Mouse (Mus musculus): ENCODE results near the gene Scfd1. TPM values are rescaled to one million over a fixed set of nuclear protein-coding genes. Genes with fewer than 3 reads are reported as not detected.

Scfd1 gene
- 10 to 100 TPM; 14.4 to 17.8 TPM for total RNA-seq (2021)
- long read RNA-seq, experiment 1, transcript Scfd1-201 (25 exons, 2,096 nt) = major isoform, 6 of 11 reads
- long read RNA-seq, experiment 1, partial matches to known transcripts = 0 of 11 reads
- long read RNA-seq, experiment 1, other reads (novel, unspliced or antisense) = 5 of 11 reads
- long read RNA-seq, experiment 2, transcript Scfd1-201 (25 exons, 2,096 nt) = major isoform, 10 of 16 reads
- long read RNA-seq, experiment 2, partial matches to known transcripts = 5 of 16 reads
- long read RNA-seq, experiment 2, other reads (novel, unspliced or antisense) = 1 of 16 reads

GRCm38 (mm10) chr12:51377003-51377887 is at the start of gene Scfd1:
Gene Scfd1 (plus strand): TSS chr12:51377510.
- DNase-seq = peak; percentile 86 to 89

DNA sequence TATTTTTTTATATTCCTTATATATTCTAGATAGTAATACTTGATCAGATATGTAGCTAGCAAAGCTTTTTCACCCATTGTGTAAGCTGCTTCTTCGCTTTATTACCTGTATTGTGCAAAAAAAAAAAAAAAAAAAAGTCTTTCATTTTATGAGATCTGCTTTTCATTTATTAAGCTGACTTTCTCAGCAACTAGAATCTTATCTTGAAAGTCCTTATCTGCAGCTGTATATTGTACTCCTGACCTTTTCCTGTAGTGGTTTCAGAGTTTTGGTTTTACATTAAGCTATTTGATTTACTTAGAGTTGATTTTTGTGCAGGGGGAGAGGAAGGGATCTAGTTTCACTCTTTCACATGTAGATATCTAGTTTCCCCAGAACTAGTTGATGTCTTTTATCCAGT is 40.3 kb upstream of the Scfd1 start:
- intact Hi-C loops (cut with DNase I) = no loop called here

More at GRCm38 (mm10) chr12:51377003-51377887, at the start of gene Scfd1:
- intact Hi-C loops (cut with DNase I) = no loop called here

DNA sequence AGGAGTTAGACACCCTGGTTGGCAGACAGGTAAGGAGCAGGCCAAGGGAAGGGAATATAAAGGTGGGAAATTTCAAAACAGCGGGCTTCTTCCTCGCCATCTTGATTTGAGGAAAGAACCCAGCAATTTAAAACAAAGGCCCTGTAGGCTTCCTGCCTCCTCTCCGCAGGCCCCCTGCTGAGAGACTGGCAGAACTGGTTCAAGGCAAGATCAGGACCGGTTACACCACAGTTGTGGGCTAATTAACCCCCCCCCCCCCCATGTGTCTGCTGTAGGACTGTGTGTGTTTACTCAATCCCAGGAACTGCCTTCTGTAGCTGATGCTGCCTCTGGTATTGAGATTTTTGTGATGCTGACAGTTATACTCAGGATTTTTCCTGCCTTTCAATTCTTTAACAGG is 31.2 kb upstream of the Scfd1 start:
- intact Hi-C loops (cut with DNase I) = no loop called here
- DNase-seq = no peak

More for the DNA sequence above, 40.3 kb upstream of the Scfd1 start:
- DNase-seq = no peak

GRCm38 (mm10) chr12:51347988-51348697 is 29.2 kb upstream of the Scfd1 start, which contains the start of gene G2e3:
Gene G2e3 (plus strand): TSS chr12:51348061.
- peak; percentile 75 to 85 for DNase-seq
- intact Hi-C loops (cut with DNase I) = no loop called here

DNA sequence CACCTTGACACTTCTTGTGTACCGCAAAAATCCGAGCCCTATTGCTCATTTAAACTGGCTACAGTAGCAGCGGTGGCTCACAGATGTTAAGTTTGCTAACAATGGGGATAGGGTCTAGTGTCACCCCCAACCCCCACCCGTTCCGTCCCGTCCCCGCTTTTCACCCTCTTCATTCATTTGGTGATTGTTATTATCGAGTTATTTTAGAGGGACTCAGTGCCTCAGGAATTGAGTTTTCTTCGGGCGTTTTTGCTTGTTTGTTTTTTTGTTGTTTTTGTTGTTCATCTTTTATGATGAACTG is 28.7 kb upstream of the Scfd1 start:
- no peak for DNase-seq
- intact Hi-C loops (cut with DNase I) = no loop called here

- no peak for DNase-seq
- intact Hi-C loops (cut with DNase I) = no loop called here
Observed at GRCm38 (mm10) chr12:51355296-51355695, 22.0 kb upstream of the Scfd1 start.

DNA sequence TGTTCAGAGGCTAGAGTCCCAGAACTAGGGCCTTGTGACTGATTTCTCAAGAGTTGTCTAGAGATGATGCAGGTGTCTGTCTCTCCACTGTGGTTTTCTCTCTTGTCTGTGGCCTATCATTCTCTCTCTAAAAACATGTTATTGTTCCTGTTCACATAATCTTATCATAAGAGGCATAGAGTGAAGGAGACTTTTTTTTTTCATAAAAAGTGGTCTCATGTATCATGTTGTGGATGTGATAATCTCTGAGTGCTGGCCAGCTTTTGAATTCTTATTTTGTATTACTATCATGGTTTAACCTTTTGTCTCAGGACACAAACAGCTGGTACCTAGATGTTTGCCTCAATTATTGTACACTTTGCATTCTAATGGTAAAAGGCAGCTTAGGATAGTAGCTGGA is 16.0 kb upstream of the Scfd1 start:
- DNase-seq = no peak
- intact Hi-C loops (cut with DNase I) = no loop called here

DNA sequence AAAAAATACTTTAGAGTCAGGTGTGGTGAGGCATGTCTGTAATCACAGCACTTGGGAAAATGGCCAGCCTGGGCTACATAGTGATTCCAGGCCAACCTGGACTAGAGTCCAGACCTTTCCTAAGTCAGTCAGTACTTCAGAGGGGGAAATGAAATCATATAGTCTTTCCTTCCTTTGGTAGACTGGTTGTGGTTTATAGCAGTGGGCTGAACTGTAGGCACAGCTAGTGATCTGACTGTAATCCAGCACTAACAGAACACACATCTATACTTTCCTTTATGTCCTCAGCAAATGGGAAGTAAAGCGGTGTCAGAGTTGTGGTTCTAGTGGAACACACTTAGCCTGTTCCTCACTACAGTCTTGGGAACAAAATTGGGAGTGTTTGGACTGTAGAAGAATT is 14.4 kb upstream of the Scfd1 start:
- intact Hi-C loops (cut with DNase I) = no loop called here
- DNase-seq = no peak

DNA sequence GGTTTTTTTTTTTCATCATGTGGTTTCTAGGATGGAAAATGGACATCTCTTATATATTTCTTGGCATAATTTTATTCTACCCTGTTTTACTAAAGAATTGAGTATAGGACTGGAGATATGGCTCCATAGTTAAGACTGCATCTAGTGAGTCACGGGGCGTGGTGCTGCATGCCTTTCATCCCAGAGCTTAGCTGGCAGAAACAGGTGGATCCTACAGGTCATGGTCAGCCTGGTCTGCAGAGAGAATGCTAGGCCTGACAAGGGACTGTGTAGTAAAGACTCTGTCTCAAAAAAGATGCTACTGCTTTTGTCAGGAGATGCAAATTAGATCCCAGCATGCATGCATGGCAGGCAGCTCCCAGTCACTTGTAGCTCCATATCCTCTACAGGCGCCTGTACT is 8.8 kb upstream of the Scfd1 start:
- DNase-seq = no peak
- intact Hi-C loops (cut with DNase I) = no loop called here

DNA sequence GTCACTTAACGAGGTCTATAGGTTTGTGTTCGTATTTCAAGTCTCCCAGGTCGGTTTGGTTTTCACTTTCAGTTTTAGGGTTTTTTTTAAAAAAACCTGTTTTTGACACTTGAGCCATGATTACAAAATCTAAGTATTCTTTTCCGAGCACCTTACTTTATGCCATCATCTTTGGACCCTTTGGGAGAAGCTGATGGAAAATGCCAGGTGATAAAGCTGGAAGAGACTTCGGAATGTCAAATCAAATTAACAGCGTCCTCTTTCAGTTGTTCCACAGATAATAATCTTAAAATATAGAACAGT is 529 bp downstream of the Scfd1 start:
- intact Hi-C loops (cut with DNase I) = no loop called here
- DNase-seq = no peak

DNA sequence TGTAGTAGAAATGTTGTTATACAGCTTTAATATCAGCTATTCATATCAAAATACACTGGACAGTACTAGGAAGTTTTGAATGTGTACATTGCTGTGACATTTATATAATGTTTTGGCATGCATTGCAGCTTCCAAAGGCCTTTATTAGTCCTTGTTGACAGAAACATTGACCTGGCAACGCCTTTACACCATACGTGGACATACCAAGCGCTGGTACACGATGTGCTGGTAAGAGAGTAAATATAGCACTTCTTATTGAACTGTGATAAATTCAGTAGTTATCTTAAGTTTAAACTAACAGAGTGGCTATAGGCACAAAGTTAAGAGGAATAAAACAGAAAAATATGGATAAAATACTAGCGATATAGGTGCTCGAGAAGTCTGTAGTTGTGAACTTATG is 22.6 kb downstream of the Scfd1 start:
- no peak for DNase-seq
- intact Hi-C loops (cut with DNase I) = loop anchor here (10.0 kb wide), 1 partner anchor 345 kb away; no protein-coding TSS in a partner anchor

DNA sequence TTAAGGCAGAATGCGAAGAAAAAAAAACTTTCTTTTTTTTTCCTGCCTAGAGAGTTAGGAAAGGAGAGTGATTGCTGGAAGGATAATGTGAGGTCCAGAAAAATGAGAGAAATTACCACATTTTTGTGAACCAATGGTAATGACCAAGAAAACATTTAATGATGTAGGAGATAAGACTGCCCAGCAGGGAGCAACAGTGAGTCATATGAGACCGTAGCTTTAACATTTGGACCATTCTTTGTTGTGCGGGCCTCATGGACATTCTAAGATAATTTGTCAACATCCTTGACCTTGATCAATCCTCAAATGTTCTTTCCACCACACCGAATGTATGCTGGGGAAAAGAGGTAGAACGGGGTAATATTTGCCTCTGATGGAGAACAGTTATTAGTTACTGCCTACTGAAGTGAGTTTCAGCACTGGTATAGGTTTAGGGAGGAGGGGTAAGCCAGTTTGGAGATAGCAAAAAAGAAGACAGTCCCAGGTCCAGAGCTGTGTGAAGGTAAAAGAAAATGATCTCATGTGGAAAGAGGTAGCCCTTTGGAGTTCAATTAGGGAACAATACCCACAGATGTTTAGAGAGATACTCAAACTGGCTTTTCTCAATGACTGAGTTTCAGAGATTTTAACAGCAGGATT is 24.9 kb downstream of the Scfd1 start:
- intact Hi-C loops (cut with DNase I) = loop anchor here (10.0 kb wide), 1 partner anchor 343 kb away; no protein-coding TSS in a partner anchor

GRCm38 (mm10) chr12:51403987-51404586 is 26.8 kb downstream of the Scfd1 start:
- intact Hi-C loops (cut with DNase I) = loop anchor here (10.0 kb wide), 1 partner anchor 341 kb away; no protein-coding TSS in a partner anchor
- no peak for DNase-seq

More for the DNA sequence above, 24.9 kb downstream of the Scfd1 start:
- DNase-seq = no peak

DNA sequence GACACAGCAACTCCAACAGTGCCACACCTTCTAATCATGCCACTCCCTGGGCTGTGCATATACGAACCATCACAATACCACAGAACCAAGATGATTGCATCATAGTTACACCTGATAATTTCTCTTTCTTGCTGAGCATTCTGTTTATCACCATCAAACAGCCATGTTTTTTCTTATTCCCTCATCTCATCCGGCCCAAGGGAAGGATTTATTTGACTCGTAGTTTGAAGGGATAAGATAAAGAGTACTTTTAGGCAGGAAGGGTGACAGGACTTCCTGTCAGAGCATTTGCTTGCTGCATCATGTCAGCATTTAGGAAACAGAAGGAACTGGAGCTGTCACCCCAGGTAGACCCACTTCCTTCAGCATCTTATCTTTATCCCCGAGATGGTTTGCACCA is 34.1 kb downstream of the Scfd1 start:
- intact Hi-C loops (cut with DNase I) = no loop called here
- DNase-seq = no peak

- intact Hi-C loops (cut with DNase I) = no loop called here
- DNase-seq = no peak
Observed at GRCm38 (mm10) chr12:51437541-51437940, 60.2 kb downstream of the Scfd1 start.

DNA sequence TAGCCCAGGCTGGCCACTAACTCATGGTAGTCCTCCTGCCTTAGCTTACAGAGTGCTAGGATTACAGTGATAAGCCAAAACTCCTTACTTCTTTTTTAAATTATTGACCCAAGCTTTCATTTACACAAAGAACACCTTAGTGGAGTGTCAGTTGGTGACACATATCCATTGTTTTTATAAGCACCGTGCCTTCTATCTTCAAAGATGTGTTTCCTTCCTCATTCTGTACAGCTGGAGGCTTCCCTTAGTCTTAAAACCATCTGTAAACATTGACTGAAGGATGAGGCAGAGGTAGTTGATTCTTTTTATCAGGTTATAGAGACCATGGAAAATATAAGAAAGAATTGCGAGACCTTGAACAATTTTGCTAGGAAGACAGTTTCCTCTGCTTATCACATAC is 61.0 kb downstream of the Scfd1 start:
- intact Hi-C loops (cut with DNase I) = no loop called here
- no peak for DNase-seq

- DNase-seq = no peak
- intact Hi-C loops (cut with DNase I) = no loop called here
Observed at GRCm38 (mm10) chr12:51449303-51449702, 72.0 kb downstream of the Scfd1 start.

DNA sequence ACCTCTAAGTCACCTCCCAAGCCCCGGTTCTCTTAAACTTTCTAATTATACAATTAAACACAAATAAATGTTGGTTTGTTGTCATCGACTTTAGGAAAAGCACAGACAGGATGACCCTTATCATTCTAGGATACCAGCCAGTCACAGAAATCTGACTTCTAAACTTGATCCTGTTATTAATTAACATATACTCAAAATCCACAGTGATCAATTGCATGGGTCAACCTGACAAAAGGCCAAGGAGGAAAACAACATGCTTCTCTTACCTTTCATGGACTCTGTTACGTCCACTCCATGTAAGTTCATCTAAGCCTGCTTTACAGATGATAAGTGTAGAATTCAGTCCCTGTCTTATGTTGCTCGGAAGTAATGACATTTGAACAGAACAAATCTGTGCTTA is 93.6 kb downstream of the Scfd1 start:
- intact Hi-C loops (cut with DNase I) = no loop called here
- DNase-seq = no peak

DNA sequence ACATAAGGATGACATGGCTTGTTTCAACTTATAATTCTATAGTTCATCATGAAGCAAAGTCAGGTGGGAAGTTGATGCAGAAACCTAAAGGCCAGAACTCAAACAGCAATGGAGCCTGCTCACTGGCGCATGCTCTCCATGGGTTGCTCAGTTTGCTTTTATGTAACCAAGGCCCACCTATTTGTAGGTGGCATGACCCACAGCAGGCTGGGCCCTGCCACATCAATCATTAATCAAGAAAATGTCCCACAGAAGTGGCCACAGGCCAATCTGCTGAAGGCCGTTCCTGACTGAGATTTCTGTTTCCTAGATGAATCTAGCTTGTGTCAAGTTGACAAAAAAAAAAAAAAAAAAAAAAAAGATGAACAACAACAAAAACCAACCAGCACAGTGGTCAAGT is 103.9 kb downstream of the Scfd1 start:
- intact Hi-C loops (cut with DNase I) = no loop called here
- DNase-seq = no peak

- intact Hi-C loops (cut with DNase I) = no loop called here
- DNase-seq = no peak
Observed at GRCm38 (mm10) chr12:51492040-51492439, 114.7 kb downstream of the Scfd1 start.

Measured in gastrocnemius, postnatal 36 days (tissue).